Mouse (Mus musculus): ENCODE measurements around the gene Med16. TPM values are rescaled to one million over a fixed set of nuclear protein-coding genes. Genes with fewer than 3 reads are reported as not detected.

Gene Med16
- polyA plus RNA-seq, 1 experiment from 2014 or later: 62.6 TPM

- Histone ChIP-seq H3K4me3 (peak overlapping the region; percentile 5; the same call in 1 of the 2 replicates), H3K4me2 (replicated peaks) (peak overlapping the region; percentile 93), H3K27ac (no peak overlapping the region), H3K4me1 (peaks cover 66% of the 10 kb centered on the region), H3K27me3 (replicated peaks) (no peaks in the 10 kb centered on the region), H3K9ac (peak overlapping the region; percentile 35; the same call in 1 of the 2 replicates), H3K36me3 (peaks cover 39% of the 10 kb centered on the region), H3K9me3 (no peaks in the 10 kb centered on the region)
- WGBS: 77% methylated on average over 16 of the region's 16 CpGs
- no peak for ATAC-seq (ENCODE audit: low FRiP score, low read depth)
Observed at GRCm38 (mm10) chr10:79930826-79931186, 22.1 kb upstream of the Med16 start.

- no peaks in the 10 kb centered on the region for H3K9me3 ChIP-seq
- H3K4me3 ChIP-seq: peak overlapping the region; percentile 5; the same call in 1 of the 2 replicates
- H3K9ac ChIP-seq: peak overlapping the region; percentile 35; the same call in 1 of the 2 replicates
- no peaks in the 10 kb centered on the region for H3K27me3 ChIP-seq (replicated peaks)
- no peak overlapping the region; the same call in 1 of the 2 replicates for H3K27ac ChIP-seq
- 83% methylated on average over 18 of the region's 18 CpGs for WGBS
- peaks cover 35% of the 10 kb centered on the region for H3K36me3 ChIP-seq
- H3K4me2 ChIP-seq (replicated peaks): peak overlapping the region; percentile 93
- peaks cover 66% of the 10 kb centered on the region for H3K4me1 ChIP-seq
- no peak for ATAC-seq (ENCODE audit: low FRiP score, low read depth)
Observed at GRCm38 (mm10) chr10:79929967-79930825, 21.5 kb upstream of the Med16 start.

GRCm38 (mm10) chr10:79928907-79929701 lies 20.4 kb upstream of the Med16 start:
- Histone ChIP-seq H3K27ac (peak overlapping the region; percentile 42; the same call in 1 of the 2 replicates), H3K36me3 (peaks cover 33% of the 10 kb centered on the region), H3K4me1 (peaks cover 61% of the 10 kb centered on the region), H3K4me3 (peak overlapping the region; percentile 97), H3K9me3 (no peaks in the 10 kb centered on the region), H3K4me2 (replicated peaks) (peak overlapping the region; percentile 93), H3K27me3 (replicated peaks) (no peaks in the 10 kb centered on the region), H3K9ac (peak overlapping the region; percentile 94)
- 20% methylated on average over 9 of the region's 9 CpGs for WGBS
- no peak for ATAC-seq (ENCODE audit: low FRiP score, low read depth)

GRCm38 (mm10) chr10:79928030-79928694 lies 19.4 kb upstream of the Med16 start:
- peaks cover 5% of the 10 kb centered on the region for H3K27me3 ChIP-seq (replicated peaks)
- peak overlapping the region; percentile 97 for H3K4me3 ChIP-seq
- H3K4me1 ChIP-seq: peaks cover 51% of the 10 kb centered on the region
- H3K36me3 ChIP-seq: peaks cover 26% of the 10 kb centered on the region
- H3K9ac ChIP-seq: peak overlapping the region; percentile 94
- no peaks in the 10 kb centered on the region for H3K9me3 ChIP-seq
- ATAC-seq (ENCODE audit: low FRiP score, low read depth): no peak
- 1% methylated on average over 29 of the region's 29 CpGs for WGBS
- peak overlapping the region; percentile 93 for H3K4me2 ChIP-seq (replicated peaks)
- peak overlapping the region; percentile 85 for H3K27ac ChIP-seq

GRCm38 (mm10) chr10:79927324-79928029 lies 18.8 kb upstream of the Med16 start:
- H3K36me3 ChIP-seq: peaks cover 19% of the 10 kb centered on the region
- H3K4me1 ChIP-seq: peaks cover 44% of the 10 kb centered on the region
- H3K9me3 ChIP-seq: no peaks in the 10 kb centered on the region
- peak overlapping the region; percentile 85 for H3K27ac ChIP-seq
- peak overlapping the region; percentile 93 for H3K4me2 ChIP-seq (replicated peaks)
- H3K9ac ChIP-seq: peak overlapping the region; percentile 94
- under 1% methylated on average over 54 of the region's 54 CpGs for WGBS
- H3K4me3 ChIP-seq: peak overlapping the region; percentile 97
- peaks cover 12% of the 10 kb centered on the region for H3K27me3 ChIP-seq (replicated peaks)
- peak; percentile 55 for ATAC-seq (ENCODE audit: low FRiP score, low read depth)

GRCm38 (mm10) chr10:79926491-79927323 lies 18.0 kb upstream of the Med16 start, which contains the start of gene Arid3a:
TSS of gene Arid3a (plus strand) at chr10:79927043.
- Histone ChIP-seq H3K36me3 (peaks cover 13% of the 10 kb centered on the region), H3K4me2 (replicated peaks) (peak within 1 kb of the TSS; percentile 93), H3K27ac (peak within 1 kb of the TSS; percentile 85), H3K4me1 (peaks cover 39% of the 10 kb centered on the region), H3K9me3 (no peaks in the 10 kb centered on the region), H3K9ac (peak within 1 kb of the TSS; percentile 94), H3K27me3 (replicated peaks) (peaks cover 20% of the 10 kb centered on the region), H3K4me3 (peak within 1 kb of the TSS; percentile 97)
- peak; percentile 73 for ATAC-seq (ENCODE audit: low FRiP score, low read depth)
- under 1% methylated on average over 63 of the region's 63 CpGs for WGBS

GRCm38 (mm10) chr10:79925785-79926490 lies 17.2 kb upstream of the Med16 start:
- H3K4me1 ChIP-seq: peaks cover 45% of the 10 kb centered on the region
- ATAC-seq (ENCODE audit: low FRiP score, low read depth): no peak
- 12% methylated on average over 14 of the region's 15 CpGs for WGBS

GRCm38 (mm10) chr10:79924998-79925784 lies 16.5 kb upstream of the Med16 start:
- Histone ChIP-seq H3K4me3 (no peak overlapping the region; the same call in 1 of the 2 replicates), H3K4me1 (peaks cover 43% of the 10 kb centered on the region)
- WGBS: 10% methylated on average over 29 of the region's 29 CpGs

More at GRCm38 (mm10) chr10:79925785-79926490, 17.2 kb upstream of the Med16 start:
- peak overlapping the region; percentile 93 for H3K4me2 ChIP-seq (replicated peaks)
- H3K4me3 ChIP-seq: peak overlapping the region; percentile 97
- no peaks in the 10 kb centered on the region for H3K9me3 ChIP-seq
- H3K27ac ChIP-seq: no peak overlapping the region
- peak overlapping the region; percentile 94; the same call in 1 of the 2 replicates for H3K9ac ChIP-seq
- peaks cover 5% of the 10 kb centered on the region; the same call in 1 of the 2 replicates for H3K36me3 ChIP-seq
- peaks cover 27% of the 10 kb centered on the region for H3K27me3 ChIP-seq (replicated peaks)

GRCm38 (mm10) chr10:79921572-79921971 lies 12.8 kb upstream of the Med16 start:
- H3K9me3 ChIP-seq: peaks cover 3% of the 10 kb centered on the region; the same call in 1 of the 2 replicates
- H3K9ac ChIP-seq: peak overlapping the region; percentile 35; the same call in 1 of the 2 replicates
- peak overlapping the region; percentile 48 for H3K4me2 ChIP-seq (replicated peaks)
- ATAC-seq (ENCODE audit: low FRiP score, low read depth): no peak
- no peak overlapping the region for H3K27ac ChIP-seq
- H3K27me3 ChIP-seq (replicated peaks): peaks cover 64% of the 10 kb centered on the region
- H3K36me3 ChIP-seq: no peaks in the 10 kb centered on the region
- peaks cover 45% of the 10 kb centered on the region for H3K4me1 ChIP-seq
- peak overlapping the region; percentile 22 for H3K4me3 ChIP-seq
- under 1% methylated on average over 34 of the region's 34 CpGs for WGBS

More at GRCm38 (mm10) chr10:79924998-79925784, 16.5 kb upstream of the Med16 start:
- H3K9me3 ChIP-seq: no peaks in the 10 kb centered on the region
- peaks cover 35% of the 10 kb centered on the region for H3K27me3 ChIP-seq (replicated peaks)
- no peaks in the 10 kb centered on the region for H3K36me3 ChIP-seq
- peak overlapping the region; percentile 93 for H3K4me2 ChIP-seq (replicated peaks)
- H3K27ac ChIP-seq: no peak overlapping the region
- ATAC-seq (ENCODE audit: low FRiP score, low read depth): no peak
- no peak overlapping the region for H3K9ac ChIP-seq

All from neural tube, embryonic 12.5 days (tissue).